Mouse (Mus musculus): ENCODE data around the gene Hexb.

GRCm38 (mm10) chr13:97193420-97193819, 4.7 kb downstream of the Hexb start:
- no peak for TF ChIP-seq CTCF (IDR thresholded peaks at IDR 0.05; ENCODE audit: control insufficient read depth, insufficient read depth, insufficient replicate concordance, low read depth, low read length)
- TF ChIP-seq POLR2A (IDR thresholded peaks at IDR 0.05; ENCODE audit: control insufficient read depth, low read depth, low read length), result no peak
